Mouse (Mus musculus) liver, adult 2 months (tissue): ENCODE results near the gene Pcbp1.
A peak's percentile ranks its signal among the peaks of the same experiment; 100 is the strongest.

Source experiments
- CTCF ChIP-seq: fragments of 200-500 bp; IDR thresholded peaks from 2 replicates; pipeline ENCODE4 v1.5.1; 2011; ENCODE audit warnings: low read depth, low read length, control low read depth
- POLR2A ChIP-seq: fragments of 200-500 bp; IDR thresholded peaks from 2 replicates; pipeline ENCODE4 v1.6.1; 2011; ENCODE audit warnings: low read length, control low read depth; ENCODE audit not compliant: insufficient read depth; ENCODE audit errors: extremely low read depth

GRCm38 (mm10) chr6:86547880-86548367 is 21.8 kb upstream of the Pcbp1 start:
- TF ChIP-seq CTCF = 0 out of 2 replicates have a peak, but pooled peaks have one; percentile 26
- no peak for TF ChIP-seq POLR2A
